Mouse (Mus musculus) 416B (cell line): ENCODE measurements around the gene Defb38.

Source experiments
- DNase-seq: peaks from one replicate; pipeline ENCODE4 v3.0.0; 2011; ENCODE audit warnings: low read depth

The Defb38 gene

DNA sequence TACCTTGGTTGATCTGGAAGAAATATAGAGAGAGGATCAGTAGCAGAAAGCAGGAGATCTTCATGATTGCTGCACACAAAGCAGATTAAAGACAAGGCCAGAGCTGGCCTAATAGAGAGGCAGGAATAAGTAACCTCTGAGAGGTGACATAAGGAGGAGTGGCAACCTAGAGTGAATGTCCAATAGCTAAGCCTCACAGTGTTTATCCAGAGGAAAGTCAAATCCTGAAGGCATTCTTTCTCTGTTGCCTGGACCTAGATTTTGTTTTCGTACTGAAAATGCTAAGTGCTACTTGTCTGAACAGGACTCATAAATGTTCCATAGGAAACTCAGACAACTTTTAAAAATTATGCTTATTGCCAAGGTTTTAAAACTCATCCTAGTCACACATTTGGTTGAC, at the start of gene Defb38:
Gene Defb38 (minus strand): TSS at position 101 of the 400 bp plus-strand sequence.
- no peak for DNase-seq

- no peak for DNase-seq
Measured at GRCm38 (mm10) chr8:19066013-19066412, 39.6 kb upstream of the Defb38 start.

DNA sequence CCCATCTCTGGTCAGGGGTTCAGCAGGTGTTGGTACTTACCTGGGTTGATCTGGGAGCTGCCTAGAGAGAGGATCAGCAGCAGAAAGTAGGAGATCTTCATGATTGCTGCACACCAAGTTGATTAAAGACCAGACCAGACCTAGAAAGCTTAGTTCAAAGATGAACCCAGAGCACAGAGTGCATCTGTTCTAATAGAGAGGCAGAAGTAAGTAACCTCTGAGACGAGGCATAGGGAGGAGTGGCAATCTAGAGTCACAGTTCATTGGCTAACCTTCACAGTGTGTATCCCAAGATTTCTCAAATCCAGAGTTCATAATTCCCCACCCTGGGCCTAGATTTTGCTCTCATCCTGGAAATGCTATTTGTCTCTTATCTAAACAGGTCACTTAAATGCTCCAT, 38.3 kb upstream of the Defb38 start, which contains the start of gene Defb39:
Gene Defb39 (minus strand): TSS at position 101 of the 400 bp plus-strand sequence.
- DNase-seq = no peak

- DNase-seq = no peak
Measured at GRCm38 (mm10) chr8:19062891-19063290, 36.5 kb upstream of the Defb38 start.

DNA sequence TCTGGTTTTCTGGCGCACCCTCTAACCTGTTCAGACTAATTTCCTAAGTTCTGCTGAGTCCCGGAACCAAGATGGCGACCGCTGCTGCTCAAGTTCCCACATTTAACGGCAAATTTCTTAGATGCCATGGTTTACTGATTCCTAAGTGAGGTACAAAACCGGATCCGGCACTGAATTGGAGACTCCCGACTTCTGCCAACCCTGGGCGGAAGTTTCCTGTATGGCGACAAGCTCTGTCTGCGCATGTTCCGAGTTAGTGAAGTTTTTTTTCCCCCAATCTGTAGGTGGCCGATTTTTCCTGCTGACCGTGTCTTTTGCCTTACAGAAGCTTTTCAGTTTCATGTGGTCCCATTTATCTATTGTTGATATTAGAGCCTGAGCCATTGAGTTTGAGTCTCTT, 18.9 kb upstream of the Defb38 start:
- DNase-seq = no peak
